Mouse (Mus musculus) midbrain, embryonic 10.5 days (tissue): ENCODE measurements around the gene Chst8. TPM values are rescaled to one million over a fixed set of nuclear protein-coding genes. Genes with fewer than 3 reads are reported as not detected.

Experiments
- DNase-seq: peaks from one replicate; pipeline ENCODE4 v3.0.0-alpha.2; 2017; ENCODE audit warnings: low spot score
- H3K27ac ChIP-seq: fragments of 300-500 bp; sonication (generic); replicated peaks from 2 replicates; pipeline ENCODE4 v1.5.1; 2016; ENCODE audit warnings: mild to moderate bottlenecking
- H3K27me3 ChIP-seq: fragments of 300-500 bp; sonication (generic); 2 replicates; pipeline ENCODE4 v1.6.1; 2016; ENCODE audit warnings: low read depth, mild to moderate bottlenecking; ENCODE audit not compliant: poor library complexity, severe bottlenecking
- H3K36me3 ChIP-seq: fragments of 300-500 bp; sonication (generic); 2 replicates; pipeline ENCODE4 v1.6.1; 2016; ENCODE audit warnings: mild to moderate bottlenecking, moderate library complexity
- H3K4me1 ChIP-seq: fragments of 300-500 bp; sonication (generic); 2 replicates; pipeline ENCODE4 v1.6.1; 2016
- H3K4me3 ChIP-seq: fragments of 300-500 bp; sonication (generic); 2 replicates; pipeline ENCODE4 v1.5.1; 2016; ENCODE audit warnings: mild to moderate bottlenecking, moderate library complexity
- H3K9me3 ChIP-seq: fragments of 300-500 bp; sonication (generic); replicated peaks from 2 replicates; pipeline ENCODE4 v1.6.1; 2016; ENCODE audit warnings: mild to moderate bottlenecking
- WGBS: fragments of 180-500 bp; shearing (Covaris S2); methylation state at CpG from one replicate; pipeline ENCODE4 v1.1.7; 2016; 5-methylcytosine and 5-hydroxymethylcytosine counted together
- polyA plus RNA-seq: library from polyadenylated mRNA; unstranded; fragments of >200 nt; fragmentation: Nextera tagmentation; extraction: Ambion mirVana; gene quantifications from 2 replicates; pipeline ENCODE4 v1.2.1, GENCODE M21; 2016

Gene Chst8
- polyA plus RNA-seq, 1 experiment from 2014 or later = 5.3 TPM

- no peak for DNase-seq
- WGBS = 82% methylated on average over 9 of the region's 9 CpGs
- Histone ChIP-seq H3K9me3 (no peaks in the 10 kb centered on the region), H3K27ac (no peak overlapping the region), H3K4me3 (no peak overlapping the region), H3K27me3 (no peaks in the 10 kb centered on the region), H3K36me3 (no peaks in the 10 kb centered on the region), H3K4me1 (peaks cover 18% of the 10 kb centered on the region)
These were observed 67.1 kb downstream of the Chst8 start for GRCm38 (mm10) chr7:34745426-34745825.

- WGBS = 93% methylated on average over 8 of the region's 8 CpGs
- Histone ChIP-seq H3K9me3 (no peaks in the 10 kb centered on the region), H3K4me3 (no peak overlapping the region), H3K27ac (no peak overlapping the region), H3K27me3 (no peaks in the 10 kb centered on the region), H3K4me1 (peaks cover 14% of the 10 kb centered on the region), H3K36me3 (no peaks in the 10 kb centered on the region)
- no peak for DNase-seq
These were observed 67.5 kb downstream of the Chst8 start for GRCm38 (mm10) chr7:34744994-34745393.

GRCm38 (mm10) chr7:34743411-34744085 is 69.0 kb downstream of the Chst8 start:
- Histone ChIP-seq H3K36me3 (no peaks in the 10 kb centered on the region), H3K27ac (no peak overlapping the region), H3K27me3 (no peaks in the 10 kb centered on the region), H3K4me1 (peaks cover 14% of the 10 kb centered on the region), H3K4me3 (no peak overlapping the region), H3K9me3 (0 out of 2 replicates have a peak, but pooled peaks cover 3% of the 10 kb centered on the region)
- no peak for DNase-seq
- WGBS = 82% methylated on average over 8 of the region's 8 CpGs

GRCm38 (mm10) chr7:34739371-34739770 is 73.1 kb downstream of the Chst8 start:
- Histone ChIP-seq H3K4me1 (peaks cover 4% of the 10 kb centered on the region; the same call in 1 of the 2 replicates), H3K27me3 (no peaks in the 10 kb centered on the region), H3K27ac (no peak overlapping the region), H3K36me3 (no peaks in the 10 kb centered on the region), H3K9me3 (peaks cover 7% of the 10 kb centered on the region; the same call in 1 of the 2 replicates), H3K4me3 (no peak overlapping the region)
- DNase-seq = no peak
- 94% methylated on average over 8 of the region's 8 CpGs for WGBS

- Histone ChIP-seq H3K36me3 (no peaks in the 10 kb centered on the region), H3K4me3 (no peak overlapping the region), H3K9me3 (peaks cover 7% of the 10 kb centered on the region; the same call in 1 of the 2 replicates), H3K27ac (0 out of 2 replicates have a peak overlapping the region, but pooled peaks have one; percentile 42), H3K4me1 (peaks cover 3% of the 10 kb centered on the region; the same call in 1 of the 2 replicates), H3K27me3 (no peaks in the 10 kb centered on the region)
- no peak for DNase-seq
- WGBS = 86% methylated on average over 6 of the region's 6 CpGs
These were observed 75.3 kb downstream of the Chst8 start for GRCm38 (mm10) chr7:34737206-34737605.

- no peaks in the 10 kb centered on the region for H3K4me1 ChIP-seq
- DNase-seq = no peak
- 89% methylated on average over 6 of the region's 6 CpGs for WGBS
- no peaks in the 10 kb centered on the region for H3K36me3 ChIP-seq
- H3K27ac ChIP-seq = no peak overlapping the region
- H3K9me3 ChIP-seq = peaks cover 4% of the 10 kb centered on the region; the same call in 1 of the 2 replicates
- no peak overlapping the region for H3K4me3 ChIP-seq
- no peaks in the 10 kb centered on the region for H3K27me3 ChIP-seq
These were observed 78.2 kb downstream of the Chst8 start for GRCm38 (mm10) chr7:34734348-34734747.

GRCm38 (mm10) chr7:34728931-34729330 is 83.6 kb downstream of the Chst8 start:
- Histone ChIP-seq H3K4me1 (peaks cover 3% of the 10 kb centered on the region; the same call in 1 of the 2 replicates), H3K36me3 (no peaks in the 10 kb centered on the region), H3K27me3 (no peaks in the 10 kb centered on the region), H3K9me3 (peaks cover 7% of the 10 kb centered on the region; the same call in 1 of the 2 replicates), H3K27ac (no peak overlapping the region), H3K4me3 (no peak overlapping the region)
- DNase-seq = no peak
- WGBS = 46% methylated on average over 6 of the region's 6 CpGs

- WGBS = 88% methylated on average over 4 of the region's 4 CpGs
- DNase-seq = no peak
- Histone ChIP-seq H3K9me3 (peaks cover 7% of the 10 kb centered on the region; the same call in 1 of the 2 replicates), H3K4me3 (no peak overlapping the region), H3K36me3 (no peaks in the 10 kb centered on the region), H3K27ac (no peak overlapping the region), H3K4me1 (peaks cover 30% of the 10 kb centered on the region), H3K27me3 (no peaks in the 10 kb centered on the region)
These were observed 87.3 kb downstream of the Chst8 start for GRCm38 (mm10) chr7:34725206-34725605.

- WGBS = 68% methylated on average over 11 of the region's 11 CpGs
- Histone ChIP-seq H3K9me3 (peaks cover 7% of the 10 kb centered on the region; the same call in 1 of the 2 replicates), H3K36me3 (no peaks in the 10 kb centered on the region), H3K27me3 (peaks cover 7% of the 10 kb centered on the region), H3K4me3 (no peak overlapping the region), H3K4me1 (peaks cover 41% of the 10 kb centered on the region), H3K27ac (peak overlapping the region; percentile 81)
- no peak for DNase-seq
These were observed 89.8 kb downstream of the Chst8 start for GRCm38 (mm10) chr7:34722551-34723230.

- peaks cover 7% of the 10 kb centered on the region; the same call in 1 of the 2 replicates for H3K9me3 ChIP-seq
- H3K4me1 ChIP-seq = peaks cover 47% of the 10 kb centered on the region
- no peaks in the 10 kb centered on the region for H3K36me3 ChIP-seq
- 53% methylated on average over 8 of the region's 8 CpGs for WGBS
- no peak overlapping the region for H3K4me3 ChIP-seq
- DNase-seq = no peak
- peaks cover 9% of the 10 kb centered on the region for H3K27me3 ChIP-seq
- H3K27ac ChIP-seq = peak overlapping the region; percentile 81
These were observed 90.4 kb downstream of the Chst8 start for GRCm38 (mm10) chr7:34722151-34722550.

GRCm38 (mm10) chr7:34721650-34722048 is 90.9 kb downstream of the Chst8 start:
- 3% methylated on average over 5 of the region's 5 CpGs for WGBS
- Histone ChIP-seq H3K27ac (peak overlapping the region; percentile 81), H3K9me3 (0 out of 2 replicates have a peak, but pooled peaks cover 2% of the 10 kb centered on the region), H3K4me3 (no peak overlapping the region), H3K36me3 (no peaks in the 10 kb centered on the region), H3K27me3 (peaks cover 9% of the 10 kb centered on the region), H3K4me1 (peaks cover 52% of the 10 kb centered on the region)
- peak; percentile 61 for DNase-seq

GRCm38 (mm10) chr7:34720882-34721649 is 91.4 kb downstream of the Chst8 start:
- peaks cover 56% of the 10 kb centered on the region for H3K4me1 ChIP-seq
- DNase-seq = no peak
- peak overlapping the region; percentile 81 for H3K27ac ChIP-seq
- H3K27me3 ChIP-seq = peaks cover 9% of the 10 kb centered on the region
- no peaks in the 10 kb centered on the region for H3K36me3 ChIP-seq
- no peaks in the 10 kb centered on the region for H3K9me3 ChIP-seq
- H3K4me3 ChIP-seq = no peak overlapping the region
- WGBS = 35% methylated on average over 5 of the region's 5 CpGs
